Mouse (Mus musculus): ENCODE measurements around the gene Vps54. TPM values are rescaled to one million over a fixed set of nuclear protein-coding genes. Genes with fewer than 3 reads are reported as not detected.

The Vps54 gene
- polyA plus RNA-seq, 1 experiment, result 28.0 TPM

DNA sequence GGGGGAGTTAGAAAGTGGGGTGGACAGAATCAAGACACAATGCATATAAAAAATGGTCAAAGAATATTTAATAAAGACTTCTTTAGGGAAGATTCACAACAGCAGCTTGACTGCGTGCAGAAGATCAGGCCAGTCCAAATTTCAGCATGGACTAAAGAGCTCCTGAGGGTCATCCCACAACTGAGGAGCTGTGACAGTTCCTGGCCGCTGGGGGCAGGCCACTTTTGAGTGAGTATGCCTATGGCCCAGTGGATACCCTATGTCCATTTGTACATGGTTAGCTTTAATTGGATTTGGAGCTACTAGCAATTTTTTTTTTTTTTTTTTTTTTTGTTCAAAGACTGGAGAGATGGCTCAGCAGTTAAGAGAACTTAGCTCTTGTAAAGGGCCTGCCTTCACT, 87.7 kb downstream of the Vps54 start:
- Histone ChIP-seq H3K4me1 (replicated peaks; ENCODE audit: control insufficient read depth, insufficient read depth, low read length) (no peaks in the 10 kb centered on the region), H3K27ac (ENCODE audit: control insufficient read depth, insufficient read depth, low read length) (no peak overlapping the region), H3K27me3 (ENCODE audit: control insufficient read depth, insufficient read depth, low read length) (no peaks in the 10 kb centered on the region), H3K36me3 (ENCODE audit: control insufficient read depth, insufficient read depth, low read length) (peaks cover 27% of the 10 kb centered on the region), H3K4me3 (ENCODE audit: control insufficient read depth, insufficient read depth, low read length) (no peak overlapping the region)
- DNase-seq, result no peak
- TF ChIP-seq CTCF (IDR thresholded peaks at IDR 0.05; ENCODE audit: borderline replicate concordance, control insufficient read depth, extremely low read depth, insufficient read depth, low read length, poor library complexity) (no peak), POLR2A (IDR thresholded peaks at IDR 0.05; ENCODE audit: control insufficient read depth, extremely low read depth, insufficient read depth, low read length, poor library complexity) (no peak)
- 96% methylated on average over 2 of the region's 2 CpGs for WGBS

DNA sequence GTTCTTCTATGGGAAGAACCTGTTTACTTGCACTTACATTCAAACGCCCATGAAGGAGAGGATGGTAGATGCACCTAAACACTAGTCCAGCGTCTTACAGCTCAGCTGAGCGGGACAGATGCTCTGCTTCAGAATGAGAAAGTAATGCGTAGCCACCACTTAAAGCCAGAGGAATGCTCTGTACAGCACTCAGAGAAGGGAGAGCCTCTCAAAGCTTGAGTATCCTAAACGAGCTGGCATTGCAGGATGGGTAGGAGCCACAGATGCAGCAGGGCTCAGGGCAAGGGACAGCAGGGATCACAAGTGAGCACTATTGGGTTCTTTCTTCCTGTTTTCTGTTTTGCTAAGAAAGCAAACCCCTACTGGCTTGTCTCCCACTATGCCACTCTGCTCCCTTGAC, 88.4 kb downstream of the Vps54 start:
- DNase-seq, result no peak
- H3K27me3 ChIP-seq (ENCODE audit: control insufficient read depth, insufficient read depth, low read length), result no peaks in the 10 kb centered on the region
- peaks cover 28% of the 10 kb centered on the region for H3K36me3 ChIP-seq (ENCODE audit: control insufficient read depth, insufficient read depth, low read length)
- H3K4me3 ChIP-seq (ENCODE audit: control insufficient read depth, insufficient read depth, low read length), result no peak overlapping the region
- no peaks in the 10 kb centered on the region for H3K4me1 ChIP-seq (replicated peaks; ENCODE audit: control insufficient read depth, insufficient read depth, low read length)
- TF ChIP-seq POLR2A (IDR thresholded peaks at IDR 0.05; ENCODE audit: control insufficient read depth, extremely low read depth, insufficient read depth, low read length, poor library complexity) (no peak), CTCF (IDR thresholded peaks at IDR 0.05; ENCODE audit: borderline replicate concordance, control insufficient read depth, extremely low read depth, insufficient read depth, low read length, poor library complexity) (no peak)
- WGBS, result 99% methylated on average over 5 of the region's 5 CpGs
- H3K27ac ChIP-seq (ENCODE audit: control insufficient read depth, insufficient read depth, low read length), result no peak overlapping the region

- no peak overlapping the region for H3K4me3 ChIP-seq (ENCODE audit: control insufficient read depth, insufficient read depth, low read length)
- no peaks in the 10 kb centered on the region for H3K4me1 ChIP-seq (replicated peaks; ENCODE audit: control insufficient read depth, insufficient read depth, low read length)
- H3K27me3 ChIP-seq (ENCODE audit: control insufficient read depth, insufficient read depth, low read length), result no peaks in the 10 kb centered on the region
- no peak overlapping the region for H3K27ac ChIP-seq (ENCODE audit: control insufficient read depth, insufficient read depth, low read length)
- WGBS, result 94% methylated on average over 5 of the region's 5 CpGs
- no peak for DNase-seq
- TF ChIP-seq CTCF (IDR thresholded peaks at IDR 0.05; ENCODE audit: borderline replicate concordance, control insufficient read depth, extremely low read depth, insufficient read depth, low read length, poor library complexity) (no peak), POLR2A (IDR thresholded peaks at IDR 0.05; ENCODE audit: control insufficient read depth, extremely low read depth, insufficient read depth, low read length, poor library complexity) (no peak)
- H3K36me3 ChIP-seq (ENCODE audit: control insufficient read depth, insufficient read depth, low read length), result peaks cover 28% of the 10 kb centered on the region
Observed at GRCm38 (mm10) chr11:21328141-21328540, 89.1 kb downstream of the Vps54 start.

DNA sequence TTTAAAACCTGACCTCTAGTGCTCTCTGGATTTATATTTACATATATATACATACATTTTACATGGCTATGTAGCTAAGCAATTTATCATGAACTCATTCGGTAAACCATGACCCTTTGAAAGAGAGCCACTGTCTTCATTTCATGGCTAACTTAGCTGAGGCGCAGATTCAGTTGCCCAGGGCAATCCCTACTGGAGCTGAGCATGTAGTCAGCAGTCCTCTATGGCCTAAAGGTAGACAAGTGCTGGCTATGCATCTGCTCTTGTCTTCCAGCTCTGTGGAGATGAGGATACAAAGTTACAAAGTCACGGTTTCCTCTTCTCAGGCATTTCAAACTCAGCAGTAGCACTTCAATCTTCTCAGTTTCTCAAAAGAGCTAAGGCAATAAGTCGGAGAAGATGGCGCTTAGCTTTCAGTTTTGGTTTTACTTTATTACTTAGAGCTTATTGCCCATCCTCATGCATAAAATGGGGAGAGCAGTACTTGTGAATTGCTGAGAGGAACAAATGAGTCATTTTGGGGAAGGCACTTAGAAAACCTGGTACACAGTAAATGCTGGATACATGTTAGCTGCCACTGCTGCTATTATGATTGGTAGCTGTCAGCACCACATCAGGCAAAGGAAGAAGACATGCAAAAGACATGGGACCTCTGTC, 93.7 kb downstream of the Vps54 start:
- H3K27me3 ChIP-seq (ENCODE audit: control insufficient read depth, insufficient read depth, low read length), result no peaks in the 10 kb centered on the region
- no peak overlapping the region for H3K27ac ChIP-seq (ENCODE audit: control insufficient read depth, insufficient read depth, low read length)
- H3K4me3 ChIP-seq (ENCODE audit: control insufficient read depth, insufficient read depth, low read length), result no peak overlapping the region
- H3K4me1 ChIP-seq (replicated peaks; ENCODE audit: control insufficient read depth, insufficient read depth, low read length), result no peaks in the 10 kb centered on the region
- H3K36me3 ChIP-seq (ENCODE audit: control insufficient read depth, insufficient read depth, low read length), result peaks cover 25% of the 10 kb centered on the region
- TF ChIP-seq CTCF (IDR thresholded peaks at IDR 0.05; ENCODE audit: borderline replicate concordance, control insufficient read depth, extremely low read depth, insufficient read depth, low read length, poor library complexity) (no peak), POLR2A (IDR thresholded peaks at IDR 0.05; ENCODE audit: control insufficient read depth, extremely low read depth, insufficient read depth, low read length, poor library complexity) (no peak)
- no peak for DNase-seq
- WGBS, result 95% methylated on average over 5 of the region's 5 CpGs

GRCm38 (mm10) chr11:21337855-21338254, 98.8 kb downstream of the Vps54 start:
- H3K27me3 ChIP-seq (ENCODE audit: control insufficient read depth, insufficient read depth, low read length), result no peaks in the 10 kb centered on the region
- 93% methylated on average over 1 of the region's 1 CpGs for WGBS
- no peaks in the 10 kb centered on the region for H3K36me3 ChIP-seq (ENCODE audit: control insufficient read depth, insufficient read depth, low read length)
- no peaks in the 10 kb centered on the region for H3K4me1 ChIP-seq (replicated peaks; ENCODE audit: control insufficient read depth, insufficient read depth, low read length)
- H3K27ac ChIP-seq (ENCODE audit: control insufficient read depth, insufficient read depth, low read length), result no peak overlapping the region
- no peak overlapping the region for H3K4me3 ChIP-seq (ENCODE audit: control insufficient read depth, insufficient read depth, low read length)
- DNase-seq, result no peak
- no peak for TF ChIP-seq POLR2A (IDR thresholded peaks at IDR 0.05; ENCODE audit: control insufficient read depth, extremely low read depth, insufficient read depth, low read length, poor library complexity)
- no peak for TF ChIP-seq CTCF (IDR thresholded peaks at IDR 0.05; ENCODE audit: borderline replicate concordance, control insufficient read depth, extremely low read depth, insufficient read depth, low read length, poor library complexity)

DNA sequence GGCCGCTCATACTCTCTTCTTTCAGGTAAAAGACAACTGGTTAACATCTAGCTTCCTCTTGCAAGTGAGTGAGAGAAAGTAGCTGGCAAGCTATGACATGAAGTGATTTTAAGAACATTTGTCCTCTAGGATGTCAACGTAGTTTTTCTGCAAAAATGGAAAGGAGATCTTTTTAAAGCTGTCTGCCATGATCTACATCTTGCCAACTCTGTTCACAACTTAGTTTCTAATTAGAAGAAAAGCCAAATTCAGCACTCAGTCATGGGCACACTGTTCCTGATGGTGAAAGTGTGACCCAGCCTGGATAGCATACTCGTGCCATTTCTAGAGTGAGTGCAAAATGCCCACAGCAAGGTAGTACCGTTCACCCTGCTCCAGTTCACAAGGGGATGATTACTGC, 100.0 kb downstream of the Vps54 start:
- H3K27ac ChIP-seq (ENCODE audit: control insufficient read depth, insufficient read depth, low read length), result no peak overlapping the region
- no peaks in the 10 kb centered on the region for H3K36me3 ChIP-seq (ENCODE audit: control insufficient read depth, insufficient read depth, low read length)
- TF ChIP-seq POLR2A (IDR thresholded peaks at IDR 0.05; ENCODE audit: control insufficient read depth, extremely low read depth, insufficient read depth, low read length, poor library complexity) (no peak), CTCF (IDR thresholded peaks at IDR 0.05; ENCODE audit: borderline replicate concordance, control insufficient read depth, extremely low read depth, insufficient read depth, low read length, poor library complexity) (no peak)
- H3K4me3 ChIP-seq (ENCODE audit: control insufficient read depth, insufficient read depth, low read length), result no peak overlapping the region
- 92% methylated on average over 4 of the region's 4 CpGs for WGBS
- DNase-seq, result no peak
- H3K4me1 ChIP-seq (replicated peaks; ENCODE audit: control insufficient read depth, insufficient read depth, low read length), result no peaks in the 10 kb centered on the region
- H3K27me3 ChIP-seq (ENCODE audit: control insufficient read depth, insufficient read depth, low read length), result no peaks in the 10 kb centered on the region

- Histone ChIP-seq H3K27ac (ENCODE audit: control insufficient read depth, insufficient read depth, low read length) (no peak overlapping the region), H3K36me3 (ENCODE audit: control insufficient read depth, insufficient read depth, low read length) (no peaks in the 10 kb centered on the region; the same call in 1 of the 2 replicates), H3K27me3 (ENCODE audit: control insufficient read depth, insufficient read depth, low read length) (no peaks in the 10 kb centered on the region), H3K4me3 (ENCODE audit: control insufficient read depth, insufficient read depth, low read length) (no peak overlapping the region), H3K4me1 (replicated peaks; ENCODE audit: control insufficient read depth, insufficient read depth, low read length) (no peaks in the 10 kb centered on the region)
- no peak for TF ChIP-seq CTCF (IDR thresholded peaks at IDR 0.05; ENCODE audit: borderline replicate concordance, control insufficient read depth, extremely low read depth, insufficient read depth, low read length, poor library complexity)
- TF ChIP-seq POLR2A (IDR thresholded peaks at IDR 0.05; ENCODE audit: control insufficient read depth, extremely low read depth, insufficient read depth, low read length, poor library complexity), result no peak
- WGBS, result 97% methylated on average over 5 of the region's 5 CpGs
- no peak for DNase-seq
Observed at GRCm38 (mm10) chr11:21343490-21343889, 104.4 kb downstream of the Vps54 start.
